Mouse (Mus musculus) retina, postnatal 7 days (tissue): ENCODE measurements around the gene Tex14.
"Not testable (repeated sequence)": the region's sequence is repeated elsewhere in the genome, so short reads cannot be mapped to it uniquely, and the experiment has no call there.

Experiments used
- DNase-seq: peaks from one replicate; pipeline ENCODE4 v3.0.0-alpha.2; 2012; ENCODE audit warnings: low read depth, low spot score

The Tex14 gene

GRCm38 (mm10) chr11:87426450-87427250 is 21.8 kb downstream of the Tex14 start:
- DNase-seq, result peak; percentile 89

- DNase-seq, result peak; percentile 64
Measured at GRCm38 (mm10) chr11:87427273-87428050, 22.6 kb downstream of the Tex14 start.

- DNase-seq, result no peak
Measured at GRCm38 (mm10) chr11:87428051-87428673, 23.3 kb downstream of the Tex14 start.

- DNase-seq, result no peak
Measured at GRCm38 (mm10) chr11:87429363-87429762, 24.5 kb downstream of the Tex14 start.

DNA sequence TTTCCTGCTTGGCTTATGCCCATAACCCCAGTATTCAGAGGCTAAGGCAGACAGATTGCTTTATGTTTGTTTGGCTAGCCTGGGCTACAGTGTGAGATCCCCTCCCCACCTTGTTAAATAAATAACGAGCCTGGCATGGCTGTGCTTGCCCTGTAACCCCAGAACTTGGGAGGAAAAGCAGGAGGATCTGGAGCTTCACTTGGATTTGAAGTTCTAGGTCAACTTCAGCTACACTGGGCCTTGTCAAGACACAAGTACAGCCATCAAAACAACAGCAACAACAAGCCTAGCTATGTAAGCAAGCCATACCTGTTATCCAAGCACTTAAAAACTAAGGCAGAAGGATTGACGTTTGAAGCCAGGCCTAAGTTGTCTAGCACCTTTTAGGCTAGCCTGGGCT is 25.5 kb downstream of the Tex14 start:
- DNase-seq, result no peak

GRCm38 (mm10) chr11:87431813-87432212 is 26.9 kb downstream of the Tex14 start:
- not testable (repeated sequence) for DNase-seq

- DNase-seq, result no peak
Measured at GRCm38 (mm10) chr11:87432447-87432846, 27.6 kb downstream of the Tex14 start.

GRCm38 (mm10) chr11:87432933-87433669 is 28.2 kb downstream of the Tex14 start:
- DNase-seq, result no peak

DNA sequence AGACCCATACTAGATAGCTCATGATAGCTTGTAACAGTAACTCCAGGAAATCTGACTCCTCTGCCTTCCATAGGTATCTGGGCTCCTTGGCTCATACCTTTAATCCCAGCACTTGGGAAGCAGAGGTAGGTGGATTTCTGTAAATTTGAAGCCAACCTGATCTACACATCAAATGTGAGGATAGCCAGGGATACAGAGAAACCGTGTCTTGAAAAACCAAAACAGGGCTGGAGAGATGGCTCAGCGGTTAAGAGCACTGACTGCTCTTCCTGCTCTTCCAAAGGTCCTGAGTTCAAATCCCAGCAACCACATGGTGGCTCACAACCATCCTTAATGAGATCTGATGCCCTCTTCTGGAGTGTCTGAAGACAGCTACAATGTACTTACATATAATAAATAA is 30.2 kb downstream of the Tex14 start:
- DNase-seq, result not testable (repeated sequence)

DNA sequence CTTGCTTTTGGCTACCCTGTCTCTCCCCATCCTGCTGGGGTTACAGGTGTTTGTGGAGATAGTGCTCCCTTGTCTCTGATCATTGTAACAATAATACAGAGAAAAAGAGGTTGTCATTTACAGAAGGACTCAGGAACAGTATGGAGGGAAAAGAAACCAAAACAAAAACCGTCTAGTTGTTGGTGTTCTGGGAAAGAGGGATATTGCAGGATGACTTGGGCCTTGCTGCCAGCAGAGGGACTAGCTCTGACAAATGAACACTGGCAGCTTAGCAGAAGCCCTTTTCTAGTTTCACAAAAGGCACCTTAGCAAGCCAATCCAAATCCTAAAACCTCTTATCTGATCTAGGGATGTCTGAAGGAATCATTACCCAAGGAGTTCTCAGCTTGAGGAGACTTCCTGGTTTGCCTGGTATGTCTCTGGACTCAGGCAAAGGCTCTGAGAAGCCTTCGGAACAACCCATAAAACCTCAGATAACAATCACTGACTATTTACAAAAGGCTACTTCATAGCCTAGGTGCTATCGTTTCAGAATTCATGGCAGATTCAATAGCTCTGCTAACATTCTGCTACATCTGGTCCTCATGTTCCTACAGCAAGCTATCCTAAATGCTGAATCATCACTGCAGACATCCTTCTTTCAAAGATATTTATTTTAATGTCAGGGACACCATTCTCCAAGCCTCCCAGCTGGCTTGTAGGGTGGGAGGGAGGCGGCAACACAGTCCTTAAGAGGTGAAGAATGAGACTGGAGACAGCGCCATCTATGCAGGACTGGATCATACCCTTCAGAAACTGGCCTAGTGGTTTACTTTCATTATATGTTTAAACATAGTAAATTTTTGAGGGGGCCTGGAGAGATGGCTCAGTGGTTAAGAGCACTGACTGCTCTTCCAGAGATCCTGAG is 31.7 kb downstream of the Tex14 start:
- DNase-seq, result no peak

DNA sequence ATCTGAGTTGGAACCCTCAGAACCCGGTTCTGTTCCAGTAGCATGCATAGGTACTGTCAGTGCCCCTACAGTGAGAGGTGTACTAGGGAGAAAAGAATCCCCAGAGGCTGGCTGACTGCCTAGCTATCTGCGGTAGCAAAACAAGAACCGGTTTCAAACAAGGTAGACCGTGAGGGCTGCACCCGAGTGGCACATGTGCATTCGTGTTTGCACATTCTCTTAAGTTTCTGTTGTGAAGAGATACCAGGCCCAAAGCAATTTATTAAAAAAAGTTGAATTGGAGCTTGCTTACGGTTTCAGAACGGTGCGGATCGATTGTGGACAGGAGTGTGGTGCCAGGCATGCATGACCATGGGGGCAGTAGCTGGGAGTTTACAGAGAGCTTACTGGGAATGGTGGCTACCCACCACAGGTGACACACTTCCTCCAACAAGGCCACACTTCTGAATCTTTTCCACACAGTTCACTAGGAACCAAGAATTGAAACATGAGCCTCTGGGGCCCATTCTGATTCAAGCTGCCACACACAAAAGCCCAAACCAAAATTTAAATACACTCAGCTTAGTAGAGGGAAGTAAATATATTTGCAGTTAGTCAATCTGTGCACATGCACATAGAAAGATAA is 35.0 kb downstream of the Tex14 start:
- DNase-seq, result no peak

- DNase-seq, result peak; percentile 68
Measured at GRCm38 (mm10) chr11:87442643-87443372, 37.9 kb downstream of the Tex14 start.

GRCm38 (mm10) chr11:87443373-87443883 is 38.6 kb downstream of the Tex14 start:
- peak; percentile 65 for DNase-seq

GRCm38 (mm10) chr11:87444056-87444455 is 39.2 kb downstream of the Tex14 start:
- not testable (repeated sequence) for DNase-seq

DNA sequence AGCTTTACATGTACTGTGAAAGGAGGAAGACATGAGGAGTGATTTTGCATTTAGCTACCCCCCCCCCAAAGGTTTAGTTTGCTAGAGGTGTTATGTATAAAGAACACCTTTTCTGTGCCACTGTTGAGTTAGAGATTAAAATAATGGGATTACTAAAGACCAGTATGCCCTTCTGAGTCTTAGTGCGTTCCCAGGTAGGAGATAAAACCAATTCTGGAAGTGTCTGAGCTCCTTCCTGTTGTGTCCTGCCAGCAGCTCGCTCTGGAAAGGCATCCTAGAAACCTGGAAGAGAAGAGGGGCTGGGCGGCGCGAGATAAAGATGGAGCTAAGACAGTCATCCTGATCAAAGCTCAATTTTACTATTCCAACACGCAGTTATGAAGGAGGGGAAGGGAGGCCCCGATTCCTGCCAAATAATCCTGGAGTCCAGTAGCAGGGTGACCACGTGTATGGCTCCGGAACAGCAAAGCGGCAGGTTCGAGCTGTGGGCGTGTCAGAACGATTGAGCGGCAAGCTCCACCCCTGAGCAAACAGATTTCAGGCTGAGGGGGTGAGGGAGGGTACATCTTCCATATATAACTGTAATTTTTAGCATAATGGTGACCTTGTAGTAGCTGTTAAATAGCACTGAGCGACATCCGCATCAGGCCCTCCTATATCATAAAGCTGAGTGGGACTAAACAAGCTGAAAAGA is 40.0 kb downstream of the Tex14 start:
- no peak for DNase-seq

DNA sequence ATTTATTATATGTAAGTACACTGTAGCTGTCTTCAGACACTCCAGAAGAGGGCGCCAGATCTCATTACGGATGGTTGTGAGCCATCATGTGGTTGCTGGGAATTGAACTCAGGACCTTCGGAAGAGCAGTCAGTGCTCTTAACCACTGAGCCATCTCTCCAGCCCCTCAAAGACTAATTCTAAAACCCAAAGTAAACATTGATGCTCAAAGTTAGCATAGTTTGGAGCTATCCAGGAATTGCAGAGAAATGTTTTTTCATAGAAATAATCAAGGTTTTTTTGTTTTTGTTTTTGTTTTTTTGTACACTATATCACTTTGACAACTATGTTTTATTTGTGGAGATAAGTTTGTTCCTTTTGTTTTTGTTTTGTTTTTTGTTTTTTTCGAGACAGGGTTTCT is 40.7 kb downstream of the Tex14 start:
- not testable (repeated sequence) for DNase-seq

GRCm38 (mm10) chr11:87446159-87446558 is 41.3 kb downstream of the Tex14 start:
- no peak for DNase-seq

- DNase-seq, result no peak
Measured at GRCm38 (mm10) chr11:87447429-87447828, 42.6 kb downstream of the Tex14 start.

DNA sequence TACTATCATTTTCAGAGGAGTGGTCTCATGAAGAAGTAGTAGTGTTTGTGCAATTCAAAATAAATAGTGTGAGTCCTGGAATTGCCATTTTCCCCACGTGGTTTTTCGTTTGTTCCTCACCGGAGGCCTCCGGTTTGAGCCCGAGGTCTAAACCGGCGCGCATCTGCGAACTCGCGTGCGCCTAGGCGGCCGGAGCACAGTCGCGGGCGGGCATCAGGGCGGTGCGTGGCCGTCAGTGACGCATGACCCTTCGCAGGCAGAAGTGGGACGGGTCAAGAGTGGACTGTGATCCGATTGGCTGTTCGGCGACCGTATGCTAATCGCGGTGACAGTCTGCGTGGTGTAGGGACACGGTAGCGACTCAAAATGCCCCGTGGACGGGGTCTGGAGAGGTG is 43.2 kb downstream of the Tex14 start:
- DNase-seq, result peak; percentile 69
